Mouse (Mus musculus) bone marrow macrophage, adult 2 months (primary cell): ENCODE measurements around the gene Ralbp1. TPM values are rescaled to one million over a fixed set of nuclear protein-coding genes. Genes with fewer than 3 reads are reported as not detected.

Experiments used
- H3K27ac ChIP-seq: 2 replicates; pipeline ENCODE4 v1.5.1; 2012; ENCODE audit warnings: low read depth, low read length; ENCODE audit not compliant: insufficient read depth
- H3K4me1 ChIP-seq: 2 replicates; pipeline ENCODE4 v1.6.1; 2012; ENCODE audit warnings: low read length; ENCODE audit not compliant: control insufficient read depth, insufficient read depth
- H3K4me3 ChIP-seq: 2 replicates; pipeline ENCODE4 v1.5.1; 2012; ENCODE audit warnings: mild to moderate bottlenecking, low read length, moderate library complexity; ENCODE audit not compliant: insufficient read depth
- CTCF ChIP-seq: IDR thresholded peaks from 2 replicates; pipeline ENCODE4 v1.5.1; 2012; ENCODE audit warnings: low read depth, mild to moderate bottlenecking, low read length, moderate library complexity
- POLR2A ChIP-seq: IDR thresholded peaks from 2 replicates; pipeline ENCODE4 v1.6.1; 2012; ENCODE audit warnings: mild to moderate bottlenecking, low read depth, low read length, borderline replicate concordance
- polyA plus RNA-seq: library from polyadenylated mRNA; stranded (reverse); fragments of >200 nt; gene quantifications from 2 replicates; pipeline ENCODE4 v1.2.4, GENCODE M21; 2012; ENCODE audit not compliant: missing spikeins, insufficient read depth, insufficient read length

Gene Ralbp1
- polyA plus RNA-seq, 1 experiment = 61.3 TPM

GRCm38 (mm10) chr17:65872051-65872450 lies 13.5 kb downstream of the Ralbp1 start:
- H3K4me3 ChIP-seq = no peak overlapping the region
- H3K27ac ChIP-seq = no peak overlapping the region
- TF ChIP-seq CTCF (no peak), POLR2A (no peak)
- H3K4me1 ChIP-seq = peaks cover 2% of the 10 kb centered on the region; the same call in 1 of the 2 replicates

- peaks cover 2% of the 10 kb centered on the region; the same call in 1 of the 2 replicates for H3K4me1 ChIP-seq
- no peak overlapping the region for H3K27ac ChIP-seq
- no peak overlapping the region for H3K4me3 ChIP-seq
- no peak for TF ChIP-seq CTCF
- TF ChIP-seq POLR2A = no peak
Measured at GRCm38 (mm10) chr17:65871641-65872041, 14.0 kb downstream of the Ralbp1 start.

GRCm38 (mm10) chr17:65870146-65870545 lies 15.5 kb downstream of the Ralbp1 start:
- TF ChIP-seq CTCF = peak; percentile 87
- no peak for TF ChIP-seq POLR2A
- H3K4me1 ChIP-seq = peaks cover 2% of the 10 kb centered on the region; the same call in 1 of the 2 replicates

GRCm38 (mm10) chr17:65869720-65870119 lies 15.9 kb downstream of the Ralbp1 start:
- H3K27ac ChIP-seq = no peak overlapping the region
- H3K4me1 ChIP-seq = peaks cover 2% of the 10 kb centered on the region; the same call in 1 of the 2 replicates
- H3K4me3 ChIP-seq = no peak overlapping the region
- TF ChIP-seq POLR2A (no peak), CTCF (no peak)

More at GRCm38 (mm10) chr17:65870146-65870545, 15.5 kb downstream of the Ralbp1 start:
- Histone ChIP-seq H3K27ac (no peak overlapping the region), H3K4me3 (no peak overlapping the region)

GRCm38 (mm10) chr17:65867996-65868395 lies 17.6 kb downstream of the Ralbp1 start:
- TF ChIP-seq CTCF (no peak), POLR2A (no peak)
- Histone ChIP-seq H3K4me1 (no peaks in the 10 kb centered on the region; the same call in 1 of the 2 replicates), H3K4me3 (no peak overlapping the region), H3K27ac (no peak overlapping the region)

GRCm38 (mm10) chr17:65866201-65866600 lies 19.4 kb downstream of the Ralbp1 start:
- no peak overlapping the region for H3K27ac ChIP-seq
- TF ChIP-seq POLR2A (no peak), CTCF (no peak)
- no peaks in the 10 kb centered on the region; the same call in 1 of the 2 replicates for H3K4me1 ChIP-seq
- no peak overlapping the region for H3K4me3 ChIP-seq

- TF ChIP-seq POLR2A (no peak), CTCF (no peak)
- H3K4me1 ChIP-seq = no peaks in the 10 kb centered on the region; the same call in 1 of the 2 replicates
- no peak overlapping the region for H3K4me3 ChIP-seq
- no peak overlapping the region for H3K27ac ChIP-seq
Measured at GRCm38 (mm10) chr17:65865265-65865664, 20.3 kb downstream of the Ralbp1 start.

- no peak overlapping the region for H3K4me3 ChIP-seq
- no peak overlapping the region for H3K27ac ChIP-seq
- no peaks in the 10 kb centered on the region; the same call in 1 of the 2 replicates for H3K4me1 ChIP-seq
- TF ChIP-seq CTCF = no peak
- no peak for TF ChIP-seq POLR2A
Measured at GRCm38 (mm10) chr17:65864742-65865141, 20.9 kb downstream of the Ralbp1 start.

GRCm38 (mm10) chr17:65863830-65864229 lies 21.8 kb downstream of the Ralbp1 start:
- no peak for TF ChIP-seq POLR2A
- no peak for TF ChIP-seq CTCF
- Histone ChIP-seq H3K27ac (no peak overlapping the region), H3K4me3 (no peak overlapping the region), H3K4me1 (no peaks in the 10 kb centered on the region)

GRCm38 (mm10) chr17:65862579-65862978 lies 23.0 kb downstream of the Ralbp1 start:
- Histone ChIP-seq H3K4me3 (no peak overlapping the region), H3K4me1 (no peaks in the 10 kb centered on the region), H3K27ac (no peak overlapping the region)
- TF ChIP-seq CTCF (peak; percentile 26; the same call in 1 of the 2 replicates), POLR2A (no peak)

GRCm38 (mm10) chr17:65857617-65858016 lies 28.0 kb downstream of the Ralbp1 start:
- no peak for TF ChIP-seq POLR2A
- no peak for TF ChIP-seq CTCF
- no peak overlapping the region for H3K4me3 ChIP-seq
- no peak overlapping the region for H3K27ac ChIP-seq

More at GRCm38 (mm10) chr17:65857617-65858016, 28.0 kb downstream of the Ralbp1 start:
- H3K4me1 ChIP-seq = peaks cover 21% of the 10 kb centered on the region
